Mouse (Mus musculus): Measurements from ENCODE around the gene Loxl1.

DNA sequence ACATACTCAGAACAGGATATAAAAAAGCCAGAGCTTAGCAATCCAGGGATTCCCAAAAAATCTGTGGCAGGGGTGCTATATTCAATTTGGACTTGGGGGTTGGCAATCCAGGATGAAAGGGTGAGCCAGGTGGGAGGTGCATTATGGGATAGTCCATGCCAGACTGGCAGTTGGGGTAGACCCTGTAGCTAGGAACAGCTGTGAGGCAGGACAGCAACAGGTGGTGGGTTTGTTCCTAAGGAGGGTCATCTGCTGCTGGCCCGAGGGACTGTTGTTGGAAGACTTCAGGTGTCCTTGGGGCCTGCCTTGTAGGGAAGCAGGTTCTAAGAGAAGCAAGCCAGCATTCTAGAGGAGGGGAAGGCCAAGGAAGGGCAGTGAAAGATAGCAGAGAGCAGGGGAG is 48.4 kb upstream of the Loxl1 start:
- TF ChIP-seq CTCF (IDR thresholded peaks at IDR 0.05; ENCODE audit: control insufficient read depth, insufficient read depth, insufficient read length) (no peak), FOSL1 (IDR thresholded peaks at IDR 0.05; ENCODE audit: insufficient read depth, low read length, poor library complexity, severe bottlenecking) (no peak), MAX (IDR thresholded peaks at IDR 0.05) (no peak), CEBPB (IDR thresholded peaks at IDR 0.05; ENCODE audit: low read depth) (no peak), MYOG (IDR thresholded peaks at IDR 0.05; ENCODE audit: control insufficient read depth, extremely low read depth, insufficient read length) (no peak), MYOD1 (IDR thresholded peaks at IDR 0.05; ENCODE audit: control insufficient read depth, insufficient read length, low read depth) (no peak), USF1 (IDR thresholded peaks at IDR 0.05; ENCODE audit: low read depth) (no peak)
